Mouse (Mus musculus) erythroblast, embryonic 14.5 days (primary cell): Measurements from ENCODE around the gene Tsen2.

Experiments
- GATA1 ChIP-seq: IDR thresholded peaks from 2 replicates; pipeline ENCODE4 v1.6.1; 2012; ENCODE audit warnings: low read length, inconsistent platforms, mixed read lengths
- TAL1 ChIP-seq: IDR thresholded peaks from 3 replicates; pipeline ENCODE4 v1.6.1; 2012; ENCODE audit warnings: low read length, inconsistent platforms, mixed read lengths

DNA sequence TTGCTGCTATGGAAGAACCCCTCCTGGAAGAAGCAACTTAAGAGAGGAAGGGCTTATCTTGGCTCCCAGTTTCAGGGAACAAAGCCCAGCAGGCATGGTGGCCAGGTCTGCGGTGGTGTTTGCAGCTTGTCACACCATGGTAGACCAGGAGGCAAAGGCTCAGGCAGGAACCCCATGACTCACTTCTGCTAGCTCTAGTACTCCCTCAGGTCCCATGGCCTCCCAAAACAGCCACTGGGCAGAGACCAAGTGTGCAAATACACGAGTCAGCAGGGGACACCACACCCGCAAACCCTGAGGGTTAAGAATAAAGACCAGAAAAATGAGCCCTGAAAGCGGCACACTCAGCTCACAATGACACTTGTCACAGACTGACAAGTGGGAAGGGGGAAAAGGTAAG, 8.3 kb upstream of the Tsen2 start:
- no peak for TF ChIP-seq TAL1
- no peak for TF ChIP-seq GATA1
